Comparison of ENCODE assay signal across 8 mouse cellular contexts in genomic region chr5:8996686-8997512, GRCm38 (mm10). TPM values are rescaled to one million over a fixed set of nuclear protein-coding genes. Genes with fewer than 3 reads are reported as not detected.
DNase-seq lines count a peak whose midpoint lies in the region; ATAC-seq and TF ChIP-seq lines count a peak whose summit lies in the region.

TSS of gene Crot (minus strand) at chr5:8997324.

- WGBS in hindbrain, postnatal 0 days: under 1% methylated on average over 53 of the region's 57 CpGs

- H3K27ac ChIP-seq in gastrocnemius, adult 2 months: peak within 1 kb of the TSS; percentile 94
- H3K27ac ChIP-seq in hindbrain, postnatal 0 days: peak within 1 kb of the TSS; percentile 88
- H3K27ac ChIP-seq in left cerebral cortex, adult 2 months: peak within 1 kb of the TSS; percentile 95

- no peaks in the 10 kb centered on the region for H3K36me3 ChIP-seq in hindbrain, postnatal 0 days (ENCODE audit: insufficient read depth, low read length)

- H3K27me3 ChIP-seq in hindbrain, postnatal 0 days (ENCODE audit: insufficient read depth, low read length): no peaks in the 10 kb centered on the region

- peak; percentile 36 for TF ChIP-seq CTCF in gastrocnemius, adult 2 months (IDR thresholded peaks at IDR 0.05)
- peak; percentile 48; the same call in 1 of the 2 replicates for TF ChIP-seq CTCF in hindbrain, postnatal 0 days (IDR thresholded peaks at IDR 0.05; ENCODE audit: low read depth)
- TF ChIP-seq CTCF in left cerebral cortex, adult 2 months (IDR thresholded peaks at IDR 0.05): no peak; the same call in none of the 2 replicates

- H3K4me3 ChIP-seq in gastrocnemius, adult 2 months: peak within 1 kb of the TSS; percentile 78
- H3K4me3 ChIP-seq in hindbrain, postnatal 0 days (ENCODE audit: low read length): peak within 1 kb of the TSS; percentile 80
- H3K4me3 ChIP-seq in left cerebral cortex, adult 2 months: peak within 1 kb of the TSS; percentile 69

- DNase-seq in WW6 (ENCODE audit: low read depth, low spot score): peak; percentile 83
- DNase-seq in cerebellum, postnatal 4 days (ENCODE audit: low spot score in 2 of 2): peak; percentile 81 to 93
- peak; percentile 97 for DNase-seq in gastrocnemius, adult 2 months
- DNase-seq in hindbrain, postnatal 0 days (ENCODE audit: low spot score): peak; percentile 97
- DNase-seq in left cerebral cortex, adult 2 months (ENCODE audit: extremely low spot score in 1 of 2, low spot score in 2 of 2): peak; percentile 92 to 93
- peak; percentile 90 to 92 for DNase-seq in right cerebral cortex, adult 2 months (ENCODE audit: low spot score in 2 of 2)
- DNase-seq in urinary bladder, postnatal 14 days (ENCODE audit: low spot score): peak; percentile 95

- peak within 1 kb of the TSS; percentile 76 for H3K9ac ChIP-seq in hindbrain, postnatal 0 days (replicated peaks; ENCODE audit: low read length)

- H3K9me3 ChIP-seq in hindbrain, postnatal 0 days (ENCODE audit: low read length): no peaks in the 10 kb centered on the region

- peak; percentile 99 for ATAC-seq in hindbrain, postnatal 0 days
- ATAC-seq in megakaryocyte, adult 5-6 weeks (ENCODE audit: poor library complexity, severe bottlenecking): peak; percentile 91

- peak within 1 kb of the TSS; percentile 83 for H3K4me2 ChIP-seq in hindbrain, postnatal 0 days (ENCODE audit: low read depth, low read length)

- intact Hi-C loops in gastrocnemius, adult 2 months (cut with DNase I): loop anchor here (5.0 to 10.0 kb wide), 4 partner anchors 105 to 572 kb away; partner anchors contain the start of genes Dbf4, Dmtf1, Slc25a40 and Tmem243
- intact Hi-C loops in left cerebral cortex, adult 2 months (cut with DNase I): loop anchor here (5.0 kb wide), 1 partner anchor 105 kb away; the partner anchor contains the start of gene Tmem243

- H3K4me1 ChIP-seq in hindbrain, postnatal 0 days (ENCODE audit: insufficient read depth, low read length): peaks cover 11% of the 10 kb centered on the region; the same call in 1 of the 2 replicates

RNA-seq across cellular contexts. Expression of gene Crot, which starts in this region (rescaled TPM):
- total RNA-seq in gastrocnemius, adult 2 months (2021): 10 to 100 TPM; 17.1 to 36.0 TPM
- 18.3 and 20.7 TPM in 2 replicates for total RNA-seq in hindbrain, postnatal 0 days (2014; rRNA removed)
- polyA plus RNA-seq in hindbrain, postnatal 0 days (2015; fragmentation: Nextera tagmentation; extraction: Ambion mirVana): 26.0 and 30.3 TPM in 2 replicates
- total RNA-seq in left cerebral cortex, adult 2 months (2021): 10 to 100 TPM; 23.8 to 24.0 TPM
- 35.4 and 37.9 TPM in 2 replicates for total RNA-seq in megakaryocyte, adult 5-6 weeks (2015)
- 48.1 and 50.4 TPM in 2 replicates for total RNA-seq in megakaryocyte, adult 5-6 weeks (2017)

Comparison
In these comparisons a context has a peak if more than half of its experiments do, and no peak if none do; other contexts are left out.
1. Peak in every context shown above with its lines: DNase-seq, ATAC-seq, H3K4me3 ChIP-seq and H3K27ac ChIP-seq.